Mouse (Mus musculus) limb, embryonic 11.5 days (tissue): ENCODE data around the gene Ppara. TPM values are rescaled to one million over a fixed set of nuclear protein-coding genes. Genes with fewer than 3 reads are reported as not detected.

Experiments used
- ATAC-seq: fragments of 200-750 bp; cut with Nextera tagmentation; 2 replicates; pipeline ENCODE4 v1.8.0; 2017; ENCODE audit warnings: low read depth; ENCODE audit not compliant: insufficient number of reproducible peaks, low FRiP score, low TSS enrichment
- DNase-seq: peaks from one replicate; pipeline ENCODE4 v3.0.0-alpha.2; 2015; ENCODE audit warnings: low spot score
- H3K27ac ChIP-seq: fragments of 300-500 bp; sonication (generic); replicated peaks from 2 replicates; pipeline ENCODE4 v1.5.1; 2014; ENCODE audit warnings: low read depth, mild to moderate bottlenecking, low read length
- H3K27me3 ChIP-seq: fragments of 300-500 bp; sonication (generic); 2 replicates; pipeline ENCODE4 v1.6.1; 2014; ENCODE audit warnings: mild to moderate bottlenecking, low read length, mixed read lengths; ENCODE audit not compliant: control insufficient read depth, insufficient read depth
- H3K36me3 ChIP-seq: fragments of 300-500 bp; sonication (generic); 2 replicates; pipeline ENCODE4 v1.6.1; 2014; ENCODE audit warnings: mild to moderate bottlenecking, low read length, moderate library complexity, mixed read lengths; ENCODE audit not compliant: control insufficient read depth, insufficient read depth
- H3K4me1 ChIP-seq: fragments of 300-500 bp; sonication (generic); 2 replicates; pipeline ENCODE4 v1.6.1; 2014; ENCODE audit warnings: low read length, mixed read lengths; ENCODE audit not compliant: control insufficient read depth, insufficient read depth
- H3K4me2 ChIP-seq: fragments of 300-500 bp; sonication (generic); 2 replicates; pipeline ENCODE4 v1.6.1; 2014; ENCODE audit warnings: low read depth, mild to moderate bottlenecking, moderate library complexity; ENCODE audit not compliant: severe bottlenecking
- H3K4me3 ChIP-seq: fragments of 300-500 bp; sonication (generic); 2 replicates; pipeline ENCODE4 v1.5.1; 2014; ENCODE audit warnings: low read depth, low read length
- H3K9ac ChIP-seq: fragments of 300-500 bp; sonication (generic); 2 replicates; pipeline ENCODE4 v1.6.1; 2014; ENCODE audit warnings: mild to moderate bottlenecking, low read length
- H3K9me3 ChIP-seq: fragments of 300-500 bp; sonication (generic); 2 replicates; pipeline ENCODE4 v1.6.1; 2016; ENCODE audit warnings: low read length; ENCODE audit not compliant: control insufficient read depth
- WGBS: fragments of 180-500 bp; shearing (Covaris S2); extraction: QIAGEN DNeasy Blood & Tissue Kit; methylation state at CpG from one replicate; pipeline ENCODE4 v1.1.7; 2014; 5-methylcytosine and 5-hydroxymethylcytosine counted together
- polyA plus RNA-seq: library from polyadenylated mRNA; unstranded; fragments of >200 nt; fragmentation: Nextera tagmentation; extraction: Ambion mirVana; gene quantifications from 2 replicates; pipeline ENCODE4 v1.2.1, GENCODE M21; 2014

The Ppara gene
- polyA plus RNA-seq, 1 experiment from 2014 or later = 0.91 TPM

DNA sequence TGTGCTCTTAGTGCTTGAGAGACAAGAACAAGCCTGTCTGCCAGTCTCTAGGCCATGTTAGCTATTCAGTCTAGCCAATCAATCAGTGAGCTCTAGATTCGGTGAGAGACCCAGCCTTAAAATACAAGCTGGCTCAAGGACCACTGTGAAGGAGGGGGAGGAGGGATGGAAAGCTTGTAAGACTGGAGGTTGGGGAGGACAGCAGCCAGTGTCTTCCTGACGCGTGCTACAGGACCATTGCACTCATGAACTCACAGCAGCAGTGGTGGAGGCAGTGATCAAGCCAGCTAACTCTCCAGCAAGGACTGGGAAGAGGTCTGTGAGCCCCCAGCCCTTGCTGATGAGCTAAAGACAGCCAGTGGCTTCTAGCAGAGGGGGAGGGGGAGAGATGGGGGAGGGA, 30.2 kb downstream of the Ppara start:
- Histone ChIP-seq H3K4me3 (no peak overlapping the region), H3K36me3 (no peaks in the 10 kb centered on the region), H3K9ac (no peak overlapping the region), H3K27me3 (no peaks in the 10 kb centered on the region), H3K9me3 (no peaks in the 10 kb centered on the region), H3K4me1 (no peaks in the 10 kb centered on the region), H3K4me2 (no peak overlapping the region), H3K27ac (no peak overlapping the region)
- ATAC-seq = no peak
- WGBS = 36% methylated on average over 3 of the region's 3 CpGs
- no peak for DNase-seq

DNA sequence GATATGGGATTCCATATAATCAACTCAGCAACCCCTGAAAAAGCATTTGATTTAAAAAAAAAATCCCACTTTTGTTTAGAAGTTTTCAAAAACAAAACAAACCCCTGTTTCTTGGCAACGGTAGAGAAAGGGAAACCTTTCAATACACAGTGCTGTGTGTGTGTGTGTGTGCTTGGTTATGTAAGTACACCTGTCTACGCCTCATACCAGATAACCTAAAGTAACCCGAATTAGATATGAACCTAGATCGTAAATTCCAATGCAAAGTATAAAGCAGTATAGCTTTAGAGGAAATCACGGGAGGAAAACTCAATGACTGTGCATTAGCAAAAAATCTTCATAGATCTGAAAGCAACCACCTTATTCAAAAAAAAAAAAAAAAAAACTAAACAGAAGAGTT, 31.9 kb downstream of the Ppara start:
- WGBS = 90% methylated on average over 5 of the region's 5 CpGs
- Histone ChIP-seq H3K27me3 (no peaks in the 10 kb centered on the region), H3K9ac (no peak overlapping the region), H3K27ac (no peak overlapping the region), H3K9me3 (no peaks in the 10 kb centered on the region), H3K4me1 (no peaks in the 10 kb centered on the region), H3K36me3 (no peaks in the 10 kb centered on the region), H3K4me2 (no peak overlapping the region), H3K4me3 (no peak overlapping the region)
- DNase-seq (no peak), ATAC-seq (no peak)

GRCm38 (mm10) chr15:85768991-85769390, 34.2 kb downstream of the Ppara start:
- no peak for DNase-seq
- no peaks in the 10 kb centered on the region for H3K4me1 ChIP-seq
- no peak overlapping the region for H3K9ac ChIP-seq
- H3K27me3 ChIP-seq = no peaks in the 10 kb centered on the region
- H3K27ac ChIP-seq = no peak overlapping the region
- no peaks in the 10 kb centered on the region for H3K9me3 ChIP-seq
- no peaks in the 10 kb centered on the region for H3K36me3 ChIP-seq
- no peak for ATAC-seq
- H3K4me3 ChIP-seq = no peak overlapping the region
- no peak overlapping the region for H3K4me2 ChIP-seq
- WGBS = 92% methylated on average over 8 of the region's 8 CpGs

DNA sequence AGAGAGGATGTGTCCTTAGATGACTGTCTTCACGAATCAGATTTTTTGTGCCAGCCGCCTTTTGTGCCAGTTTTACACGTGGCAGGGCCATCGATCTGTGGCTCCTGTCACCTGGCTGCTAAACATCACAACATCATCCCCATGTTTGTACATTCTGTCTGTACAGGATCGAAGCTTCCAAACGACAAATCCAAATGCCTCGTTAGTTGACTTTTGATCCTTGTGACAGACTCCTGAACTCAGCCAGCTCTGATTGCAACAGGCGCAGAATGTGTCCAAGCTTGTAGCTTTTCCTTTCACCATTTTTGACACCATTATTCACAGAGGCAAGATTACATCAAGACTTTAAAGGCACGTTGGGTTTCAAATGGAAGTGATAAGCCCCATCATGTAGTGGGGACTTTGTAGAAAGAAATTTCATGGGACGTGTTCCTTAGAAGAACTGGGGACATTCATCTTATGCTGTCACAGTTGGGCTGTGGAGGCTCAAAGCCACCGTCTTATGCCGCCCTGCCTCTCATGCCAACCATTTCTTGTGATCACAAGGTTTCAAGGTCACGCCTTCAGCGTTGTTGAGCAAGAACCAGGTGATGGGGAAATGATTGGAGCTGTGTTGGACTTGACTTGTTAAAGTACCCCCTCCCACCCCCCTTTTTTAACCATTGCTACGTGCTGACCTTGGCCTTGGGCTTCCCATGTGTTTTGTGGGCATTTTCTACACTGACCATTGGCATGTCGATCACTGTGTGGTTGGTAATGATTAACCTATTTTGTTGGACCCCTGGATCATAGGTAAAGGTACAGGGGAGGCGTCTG, 36.7 kb downstream of the Ppara start:
- no peak overlapping the region for H3K9ac ChIP-seq

DNA sequence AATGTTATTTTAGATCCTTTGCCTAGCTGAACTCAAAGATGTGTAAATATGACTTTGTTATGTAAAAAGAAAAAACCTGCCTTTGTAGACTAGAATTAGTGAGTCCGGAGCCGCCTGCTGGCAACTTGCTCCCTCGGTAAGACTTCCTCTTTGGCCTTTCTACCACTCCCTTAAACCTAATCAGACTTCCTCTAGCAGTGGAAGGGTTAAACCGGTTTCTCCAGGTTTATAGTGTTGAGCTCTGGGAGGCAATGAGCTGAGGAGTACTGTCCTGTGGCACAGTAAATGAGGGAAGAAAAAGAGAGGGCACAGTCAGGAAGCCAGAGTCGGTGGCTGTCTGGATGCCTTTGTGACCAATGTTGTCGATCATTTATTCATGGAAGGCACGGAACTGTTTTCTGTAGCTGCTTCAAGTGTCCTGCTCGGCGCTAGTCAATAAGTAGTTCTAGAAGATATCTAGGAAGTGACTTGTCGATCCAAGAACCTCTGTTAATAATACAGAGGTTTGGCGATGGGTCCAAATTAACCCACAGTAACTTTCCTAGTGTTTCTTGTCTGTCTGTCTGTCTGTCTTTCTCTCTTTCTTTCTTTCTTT, 37.5 kb downstream of the Ppara start:
- WGBS = 75% methylated on average over 11 of the region's 11 CpGs
- Histone ChIP-seq H3K4me1 (no peaks in the 10 kb centered on the region), H3K4me2 (no peak overlapping the region), H3K27ac (no peak overlapping the region), H3K9ac (no peak overlapping the region), H3K36me3 (no peaks in the 10 kb centered on the region), H3K9me3 (no peaks in the 10 kb centered on the region), H3K4me3 (no peak overlapping the region), H3K27me3 (no peaks in the 10 kb centered on the region)
- ATAC-seq (no peak), DNase-seq (no peak)

More for the DNA sequence above, 36.7 kb downstream of the Ppara start:
- Histone ChIP-seq H3K27ac (no peak overlapping the region), H3K36me3 (no peaks in the 10 kb centered on the region), H3K4me1 (no peaks in the 10 kb centered on the region), H3K9me3 (no peaks in the 10 kb centered on the region), H3K4me3 (no peak overlapping the region), H3K4me2 (no peak overlapping the region), H3K27me3 (no peaks in the 10 kb centered on the region)
- 85% methylated on average over 17 of the region's 17 CpGs for WGBS
- no peak for DNase-seq
- ATAC-seq = no peak

DNA sequence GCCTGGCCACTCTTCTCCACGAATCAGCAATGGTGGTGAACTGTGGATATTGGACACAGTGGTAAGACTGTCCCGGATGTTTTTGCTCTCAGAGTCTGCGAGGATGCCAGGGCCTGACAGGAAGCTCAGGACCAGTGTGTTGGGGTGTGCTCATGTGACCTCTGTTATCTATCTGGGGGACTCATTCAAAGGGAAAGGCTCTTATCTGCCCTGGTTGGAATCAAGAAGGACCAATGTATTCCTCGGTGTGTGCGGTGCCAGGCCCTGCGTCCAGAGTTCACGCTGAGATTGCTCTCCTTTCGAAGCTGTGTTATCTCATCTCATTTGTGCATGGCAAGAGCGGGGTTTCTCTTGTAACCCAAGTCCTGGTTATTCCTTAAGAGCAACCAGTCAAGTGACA, 39.6 kb downstream of the Ppara start:
- Histone ChIP-seq H3K4me2 (no peak overlapping the region), H3K9ac (no peak overlapping the region), H3K9me3 (no peaks in the 10 kb centered on the region), H3K4me3 (no peak overlapping the region), H3K27me3 (no peaks in the 10 kb centered on the region), H3K27ac (no peak overlapping the region), H3K4me1 (no peaks in the 10 kb centered on the region), H3K36me3 (no peaks in the 10 kb centered on the region)
- ATAC-seq (no peak), DNase-seq (no peak)
- WGBS = 91% methylated on average over 9 of the region's 9 CpGs

GRCm38 (mm10) chr15:85775001-85775400, 40.2 kb downstream of the Ppara start:
- Histone ChIP-seq H3K27ac (no peak overlapping the region), H3K36me3 (no peaks in the 10 kb centered on the region), H3K4me2 (no peak overlapping the region), H3K27me3 (no peaks in the 10 kb centered on the region), H3K9me3 (no peaks in the 10 kb centered on the region), H3K4me1 (no peaks in the 10 kb centered on the region), H3K4me3 (no peak overlapping the region), H3K9ac (no peak overlapping the region)
- ATAC-seq (no peak), DNase-seq (no peak)
- WGBS = 82% methylated on average over 7 of the region's 7 CpGs

DNA sequence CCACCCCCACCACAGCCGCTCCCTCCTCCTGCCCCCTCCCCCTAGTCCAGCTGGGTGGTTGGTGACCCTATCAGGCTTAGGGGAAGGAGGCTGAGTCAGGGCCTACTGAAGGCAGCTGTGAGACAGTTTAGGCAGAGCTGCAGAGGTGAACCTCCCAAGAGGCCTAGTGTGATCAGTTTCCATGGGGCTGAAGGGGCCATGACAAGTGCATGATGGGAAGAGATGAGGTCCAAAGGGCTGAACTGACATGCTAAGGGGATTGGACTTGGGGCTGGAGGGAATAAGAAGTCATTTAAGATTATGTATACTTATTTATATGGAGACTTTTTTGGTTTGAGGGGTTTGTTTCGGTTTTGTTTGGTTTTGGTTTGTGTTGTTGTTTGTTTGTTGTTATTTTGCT, 41.5 kb downstream of the Ppara start:
- H3K4me1 ChIP-seq = no peaks in the 10 kb centered on the region
- no peaks in the 10 kb centered on the region for H3K9me3 ChIP-seq
- DNase-seq (no peak), ATAC-seq (no peak)
- H3K27me3 ChIP-seq = no peaks in the 10 kb centered on the region
- H3K4me3 ChIP-seq = no peak overlapping the region
- H3K9ac ChIP-seq = no peak overlapping the region
- H3K36me3 ChIP-seq = no peaks in the 10 kb centered on the region
- 86% methylated on average over 2 of the region's 2 CpGs for WGBS
- H3K27ac ChIP-seq = no peak overlapping the region
- no peak overlapping the region for H3K4me2 ChIP-seq
